Mouse (Mus musculus): ENCODE measurements around the gene Snd1. TPM values are rescaled to one million over a fixed set of nuclear protein-coding genes. Genes with fewer than 3 reads are reported as not detected.

Gene Snd1
- polyA plus RNA-seq, 1 experiment from 2014 or later = 79.3 TPM

DNA sequence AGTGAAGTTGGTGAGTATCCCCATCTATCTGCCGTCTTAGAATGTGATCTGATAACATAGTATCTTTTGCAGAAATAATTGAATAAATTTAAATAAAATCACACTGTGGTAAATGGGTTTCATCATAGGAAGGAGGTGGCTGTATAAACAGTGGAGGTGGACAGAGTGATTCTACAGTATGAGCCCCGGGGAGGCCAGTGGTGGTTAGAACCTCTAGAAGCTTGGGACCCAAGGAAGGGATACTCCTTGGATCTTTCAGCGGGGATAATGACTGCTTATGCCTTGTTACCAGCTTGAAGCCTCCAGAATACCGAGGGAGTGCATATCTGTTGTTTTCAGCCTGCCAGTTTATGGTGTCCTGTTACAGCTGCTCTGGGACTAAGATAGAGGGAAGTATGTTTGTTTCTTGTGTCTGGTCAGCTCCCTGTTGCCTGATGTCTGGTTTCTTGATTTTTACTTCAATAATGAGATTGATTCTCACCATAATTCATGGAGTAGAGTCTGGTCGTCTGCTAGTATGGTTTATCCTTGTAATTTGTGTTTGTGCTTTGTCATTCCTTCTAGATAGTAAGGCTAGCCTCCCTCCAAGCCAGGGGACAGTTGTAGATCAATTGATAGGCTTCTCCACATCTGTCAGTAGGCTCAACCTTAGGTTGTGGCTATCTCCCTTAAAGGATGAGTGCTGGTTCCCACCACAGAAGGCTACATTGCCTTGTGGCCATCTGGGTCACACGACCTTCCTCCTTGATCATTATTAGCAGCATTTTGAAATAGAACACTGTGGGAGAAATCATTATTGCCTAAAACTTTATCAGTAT, 160.8 kb downstream of the Snd1 start:
- no peak overlapping the region for H3K4me2 ChIP-seq (ENCODE audit: low read length)
- ATAC-seq (replicated peaks; ENCODE audit: low FRiP score, low read depth) (no peak), DNase-seq (ENCODE audit: low spot score) (peak; percentile 28)
- no peaks in the 10 kb centered on the region for H3K36me3 ChIP-seq (ENCODE audit: insufficient read depth, low read length)
- 0 out of 2 replicates have a peak, but pooled peaks cover 3% of the 10 kb centered on the region for H3K4me1 ChIP-seq (replicated peaks; ENCODE audit: insufficient read depth, low read length)
- 63% methylated on average over 6 of the region's 6 CpGs for WGBS
- H3K4me3 ChIP-seq (replicated peaks; ENCODE audit: low read depth, low read length) = no peak overlapping the region
- H3K9me3 ChIP-seq (replicated peaks; ENCODE audit: low read length) = no peaks in the 10 kb centered on the region
- H3K27ac ChIP-seq = no peak overlapping the region
- no peaks in the 10 kb centered on the region for H3K27me3 ChIP-seq (ENCODE audit: insufficient read depth, low read length)
- no peak overlapping the region for H3K9ac ChIP-seq (ENCODE audit: low read depth, low read length)
- no peak for TF ChIP-seq CTCF (IDR thresholded peaks at IDR 0.05; ENCODE audit: low read depth)

DNA sequence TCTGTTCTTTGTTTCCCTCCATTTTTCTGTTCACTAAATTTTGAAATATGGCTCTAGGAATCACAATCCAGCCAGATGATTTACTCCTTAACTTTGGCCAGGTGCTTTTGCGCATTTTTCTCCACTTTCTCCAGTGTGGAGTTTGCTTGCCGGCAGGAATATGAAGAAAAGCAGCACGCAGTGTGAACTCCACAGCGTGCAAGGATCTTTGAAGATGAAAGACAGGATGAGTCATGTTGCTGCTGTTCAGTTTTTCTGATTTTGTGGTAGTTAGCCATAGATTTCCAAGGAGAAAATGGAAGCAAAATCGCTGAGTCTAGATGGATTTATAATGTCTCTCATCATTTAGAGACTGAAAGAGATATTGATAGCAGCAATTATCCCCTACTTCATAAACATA, 165.1 kb downstream of the Snd1 start:
- ATAC-seq (replicated peaks; ENCODE audit: low FRiP score, low read depth) = no peak
- TF ChIP-seq CTCF (IDR thresholded peaks at IDR 0.05; ENCODE audit: low read depth) = no peak
- WGBS = 93% methylated on average over 5 of the region's 5 CpGs
- H3K4me1 ChIP-seq (replicated peaks; ENCODE audit: insufficient read depth, low read length) = no peaks in the 10 kb centered on the region
- no peaks in the 10 kb centered on the region for H3K36me3 ChIP-seq (ENCODE audit: insufficient read depth, low read length)
- H3K4me2 ChIP-seq (ENCODE audit: low read length) = no peak overlapping the region
- no peaks in the 10 kb centered on the region for H3K27me3 ChIP-seq (ENCODE audit: insufficient read depth, low read length)
- H3K9me3 ChIP-seq (replicated peaks; ENCODE audit: low read length) = no peaks in the 10 kb centered on the region
- H3K4me3 ChIP-seq (replicated peaks; ENCODE audit: low read depth, low read length) = no peak overlapping the region
- no peak for DNase-seq (ENCODE audit: low spot score)
- no peak overlapping the region for H3K9ac ChIP-seq (ENCODE audit: low read depth, low read length)
- no peak overlapping the region for H3K27ac ChIP-seq

DNA sequence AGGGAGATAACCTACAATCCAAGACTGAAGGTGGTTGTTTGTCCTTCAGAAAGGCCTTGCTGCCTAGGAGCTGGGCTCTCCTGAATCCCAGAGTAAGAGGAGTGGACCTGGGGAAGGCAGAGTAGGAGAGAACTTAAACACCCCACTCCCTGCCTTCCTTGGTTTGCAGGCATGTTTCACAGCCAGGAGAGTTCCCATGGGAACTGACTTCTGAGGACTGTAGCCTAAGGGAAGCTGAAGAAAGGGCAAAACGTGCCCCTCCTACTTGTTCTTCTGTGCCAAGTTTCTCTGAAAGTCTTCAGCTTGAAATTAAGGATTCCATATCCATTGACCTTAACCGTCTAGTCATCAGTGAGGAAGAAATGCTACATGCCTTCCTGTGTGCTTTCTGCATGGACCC, 168.0 kb downstream of the Snd1 start:
- H3K9me3 ChIP-seq (replicated peaks; ENCODE audit: low read length) = no peaks in the 10 kb centered on the region
- H3K27me3 ChIP-seq (ENCODE audit: insufficient read depth, low read length) = no peaks in the 10 kb centered on the region
- WGBS = 48% methylated on average over 2 of the region's 2 CpGs
- H3K4me1 ChIP-seq (replicated peaks; ENCODE audit: insufficient read depth, low read length) = no peaks in the 10 kb centered on the region
- TF ChIP-seq CTCF (IDR thresholded peaks at IDR 0.05; ENCODE audit: low read depth) = no peak
- H3K27ac ChIP-seq = no peak overlapping the region
- H3K4me2 ChIP-seq (ENCODE audit: low read length) = no peak overlapping the region
- ATAC-seq (replicated peaks; ENCODE audit: low FRiP score, low read depth) = no peak
- H3K36me3 ChIP-seq (ENCODE audit: insufficient read depth, low read length) = no peaks in the 10 kb centered on the region
- no peak overlapping the region for H3K4me3 ChIP-seq (replicated peaks; ENCODE audit: low read depth, low read length)
- H3K9ac ChIP-seq (ENCODE audit: low read depth, low read length) = no peak overlapping the region
- DNase-seq (ENCODE audit: low spot score) = no peak

DNA sequence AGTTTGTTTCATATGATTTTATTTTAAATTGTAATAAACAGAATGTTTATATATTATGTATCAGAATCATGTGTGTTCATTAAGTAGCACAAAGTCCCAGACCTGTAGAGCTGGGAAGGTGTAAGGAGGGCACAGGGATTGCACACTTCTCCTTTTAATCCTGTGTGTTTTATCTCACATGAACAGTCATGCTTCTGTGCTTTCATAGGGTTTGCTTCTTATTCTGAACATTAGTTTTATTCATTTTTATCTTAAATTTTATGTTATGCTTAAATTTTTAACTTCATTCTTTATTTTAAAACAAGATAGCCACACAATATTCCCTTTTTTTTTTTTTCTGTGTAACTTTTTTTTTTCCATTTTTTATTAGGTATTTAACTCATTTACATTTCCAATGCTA, 170.3 kb downstream of the Snd1 start:
- ATAC-seq (replicated peaks; ENCODE audit: low FRiP score, low read depth) (no peak), DNase-seq (ENCODE audit: low spot score) (no peak)
- H3K36me3 ChIP-seq (ENCODE audit: insufficient read depth, low read length) = no peaks in the 10 kb centered on the region
- H3K4me1 ChIP-seq (replicated peaks; ENCODE audit: insufficient read depth, low read length) = no peaks in the 10 kb centered on the region
- no peak overlapping the region for H3K4me2 ChIP-seq (ENCODE audit: low read length)
- TF ChIP-seq CTCF (IDR thresholded peaks at IDR 0.05; ENCODE audit: low read depth) = no peak
- no peaks in the 10 kb centered on the region for H3K27me3 ChIP-seq (ENCODE audit: insufficient read depth, low read length)
- H3K4me3 ChIP-seq (replicated peaks; ENCODE audit: low read depth, low read length) = no peak overlapping the region
- H3K9me3 ChIP-seq (replicated peaks; ENCODE audit: low read length) = no peaks in the 10 kb centered on the region
- no peak overlapping the region for H3K27ac ChIP-seq
- H3K9ac ChIP-seq (ENCODE audit: low read depth, low read length) = no peak overlapping the region

DNA sequence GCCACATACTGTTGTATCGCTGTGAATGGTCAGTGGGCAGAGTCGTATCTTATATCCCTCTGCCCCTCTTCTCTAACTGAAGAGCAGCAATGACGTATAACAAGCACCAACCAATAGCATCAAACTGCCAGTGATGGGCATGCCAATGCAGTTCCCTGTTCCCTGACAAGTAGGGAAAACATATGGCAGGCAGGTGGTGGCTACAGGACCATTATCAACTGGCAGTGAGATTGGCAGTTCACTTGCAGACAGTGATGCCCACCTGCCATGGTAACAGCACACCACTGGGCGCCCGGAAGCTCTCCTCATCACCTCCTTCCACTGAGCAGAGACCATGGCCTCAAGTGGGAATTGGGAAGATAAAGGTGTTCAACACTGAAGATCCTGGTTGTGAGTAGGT, 181.6 kb downstream of the Snd1 start:
- DNase-seq (ENCODE audit: low spot score) (no peak), ATAC-seq (replicated peaks; ENCODE audit: low FRiP score, low read depth) (no peak)
- Histone ChIP-seq H3K27me3 (ENCODE audit: insufficient read depth, low read length) (no peaks in the 10 kb centered on the region), H3K4me1 (replicated peaks; ENCODE audit: insufficient read depth, low read length) (no peaks in the 10 kb centered on the region), H3K9me3 (replicated peaks; ENCODE audit: low read length) (no peaks in the 10 kb centered on the region), H3K36me3 (ENCODE audit: insufficient read depth, low read length) (no peaks in the 10 kb centered on the region), H3K27ac (no peak overlapping the region), H3K4me2 (ENCODE audit: low read length) (no peak overlapping the region), H3K4me3 (replicated peaks; ENCODE audit: low read depth, low read length) (no peak overlapping the region), H3K9ac (ENCODE audit: low read depth, low read length) (no peak overlapping the region)
- no peak for TF ChIP-seq CTCF (IDR thresholded peaks at IDR 0.05; ENCODE audit: low read depth)
- WGBS = 95% methylated on average over 5 of the region's 5 CpGs

DNA sequence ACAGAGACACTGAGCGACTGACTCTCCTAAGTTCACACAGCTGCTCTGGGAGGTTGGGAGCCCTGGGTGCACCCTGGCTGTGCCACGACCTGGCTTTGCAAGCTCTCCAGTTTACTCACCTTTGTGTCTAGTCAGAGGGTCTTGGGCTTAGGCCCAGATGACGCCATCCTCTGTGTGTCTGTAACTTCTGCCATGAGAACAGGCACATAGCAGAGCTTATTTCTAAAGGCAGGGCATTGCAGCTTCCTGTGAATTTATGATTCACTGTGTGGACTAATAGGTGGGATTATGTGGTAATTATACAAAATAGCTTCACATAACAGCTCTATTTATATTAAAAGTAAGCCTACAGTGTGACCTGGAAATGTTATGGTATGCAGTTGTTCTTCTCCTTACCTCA, 188.1 kb downstream of the Snd1 start:
- no peak overlapping the region for H3K4me2 ChIP-seq (ENCODE audit: low read length)
- H3K36me3 ChIP-seq (ENCODE audit: insufficient read depth, low read length) = no peaks in the 10 kb centered on the region
- H3K27ac ChIP-seq = no peak overlapping the region
- no peak for ATAC-seq (replicated peaks; ENCODE audit: low FRiP score, low read depth)
- no peaks in the 10 kb centered on the region for H3K27me3 ChIP-seq (ENCODE audit: insufficient read depth, low read length)
- H3K9me3 ChIP-seq (replicated peaks; ENCODE audit: low read length) = no peaks in the 10 kb centered on the region
- TF ChIP-seq CTCF (IDR thresholded peaks at IDR 0.05; ENCODE audit: low read depth) = no peak
- no peak for DNase-seq (ENCODE audit: low spot score)
- WGBS = 81% methylated on average over 3 of the region's 3 CpGs
- no peak overlapping the region for H3K9ac ChIP-seq (ENCODE audit: low read depth, low read length)
- no peak overlapping the region for H3K4me3 ChIP-seq (replicated peaks; ENCODE audit: low read depth, low read length)
- no peaks in the 10 kb centered on the region for H3K4me1 ChIP-seq (replicated peaks; ENCODE audit: insufficient read depth, low read length)

DNA sequence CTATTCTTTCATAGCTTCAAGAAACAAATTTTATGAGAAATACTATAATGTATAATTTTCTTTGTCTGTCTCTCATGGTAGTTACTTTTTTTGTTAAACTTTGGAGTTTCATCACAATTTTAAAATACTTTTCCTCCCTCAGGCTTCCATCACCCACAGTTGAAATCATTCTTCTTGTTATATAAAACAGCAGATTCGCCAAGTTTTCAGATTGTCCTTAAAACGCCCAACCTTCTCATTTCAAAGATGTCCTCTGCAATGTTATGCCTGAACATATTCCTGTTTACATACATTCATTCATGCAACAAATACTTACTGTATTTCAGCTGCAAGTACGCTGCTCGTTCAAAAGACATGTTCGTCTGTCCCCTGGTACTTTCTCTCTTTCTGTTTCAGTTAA, 188.7 kb downstream of the Snd1 start:
- 88% methylated on average over 5 of the region's 5 CpGs for WGBS
- Histone ChIP-seq H3K36me3 (ENCODE audit: insufficient read depth, low read length) (no peaks in the 10 kb centered on the region), H3K27me3 (ENCODE audit: insufficient read depth, low read length) (no peaks in the 10 kb centered on the region), H3K9me3 (replicated peaks; ENCODE audit: low read length) (no peaks in the 10 kb centered on the region), H3K4me1 (replicated peaks; ENCODE audit: insufficient read depth, low read length) (no peaks in the 10 kb centered on the region), H3K4me3 (replicated peaks; ENCODE audit: low read depth, low read length) (no peak overlapping the region), H3K27ac (no peak overlapping the region), H3K4me2 (ENCODE audit: low read length) (no peak overlapping the region), H3K9ac (ENCODE audit: low read depth, low read length) (no peak overlapping the region)
- ATAC-seq (replicated peaks; ENCODE audit: low FRiP score, low read depth) = no peak
- no peak for TF ChIP-seq CTCF (IDR thresholded peaks at IDR 0.05; ENCODE audit: low read depth)
- DNase-seq (ENCODE audit: low spot score) = no peak

Measured in kidney, postnatal 0 days (tissue).